Mouse (Mus musculus) CD4-positive naive resting alpha-beta T cell, adult 57 days (primary cell): ENCODE measurements around the gene Olfr1. TPM values are rescaled to one million over a fixed set of nuclear protein-coding genes. Genes with fewer than 3 reads are reported as not detected.

Source experiments
- total RNA-seq: library from RNA; stranded (reverse); gene quantifications from one replicate; pipeline ENCODE4 v1.2.4, GENCODE M21; 2023

The Olfr1 gene
- not detected for total RNA-seq

DNA sequence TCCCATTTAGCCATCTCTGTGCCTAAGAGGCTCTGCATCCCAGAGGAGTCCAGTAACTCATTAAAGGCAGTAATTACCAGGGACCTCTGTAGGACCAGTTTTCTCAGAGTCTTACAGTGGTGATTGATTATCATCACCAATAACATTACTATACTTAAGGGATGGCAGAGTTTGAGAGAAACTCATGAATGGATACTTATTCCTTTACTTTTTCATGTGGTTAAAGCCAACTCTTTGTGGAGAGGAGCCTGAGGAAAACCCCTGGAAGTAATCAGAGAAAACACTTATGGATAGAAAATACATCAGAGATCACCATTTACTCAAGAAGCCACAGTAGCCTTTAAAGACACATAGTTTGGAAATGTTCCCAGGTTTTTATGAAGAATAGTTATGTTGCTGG, at the start of gene Olfr1:
Gene Olfr1 (minus strand): TSS at position 101 of the 400 bp plus-strand sequence.

DNA sequence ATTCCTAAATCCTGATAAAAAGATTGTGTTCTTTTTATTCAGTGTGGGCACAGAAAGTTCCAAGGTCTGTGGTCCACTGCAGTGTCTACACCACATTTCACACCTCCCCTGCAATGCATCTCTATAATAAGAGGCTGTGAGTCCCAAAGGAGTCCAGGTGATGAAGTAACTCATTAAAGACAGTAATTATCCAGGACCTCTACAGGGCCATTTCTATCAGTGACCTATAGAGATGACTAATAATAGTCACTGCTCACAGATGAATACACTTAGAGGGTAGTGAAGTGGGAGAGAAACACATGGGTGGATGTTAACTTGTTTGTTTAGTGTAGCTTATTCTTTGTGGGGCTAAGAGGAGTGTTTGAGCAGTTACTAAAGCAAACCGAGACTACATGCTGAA, 29.0 kb upstream of the Olfr1 start, which contains the start of gene Olfr378:
Gene Olfr378 (minus strand): TSS at position 101 of the 400 bp plus-strand sequence.

DNA sequence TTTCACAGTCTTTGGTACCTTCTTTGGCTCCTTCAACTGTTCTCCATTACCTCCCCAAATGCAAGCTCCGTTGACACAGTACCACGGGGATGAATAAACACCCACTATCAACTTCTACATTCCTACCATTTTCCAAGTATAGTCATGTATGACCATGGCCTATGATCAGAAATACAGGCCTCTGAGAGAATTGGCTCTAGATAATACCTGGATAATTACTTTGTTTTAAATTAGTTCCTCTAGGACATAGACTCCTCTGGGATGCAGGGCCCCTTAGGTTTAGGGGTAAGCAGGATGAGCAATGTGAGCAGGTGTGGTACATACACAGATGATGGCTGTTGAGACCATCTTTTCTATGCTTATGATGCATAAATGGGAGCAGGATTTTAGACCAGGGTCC, 28.5 kb downstream of the Olfr1 start, which contains the start of gene Olfr376:
Gene Olfr376 (plus strand): TSS at position 301 of the 400 bp plus-strand sequence.

DNA sequence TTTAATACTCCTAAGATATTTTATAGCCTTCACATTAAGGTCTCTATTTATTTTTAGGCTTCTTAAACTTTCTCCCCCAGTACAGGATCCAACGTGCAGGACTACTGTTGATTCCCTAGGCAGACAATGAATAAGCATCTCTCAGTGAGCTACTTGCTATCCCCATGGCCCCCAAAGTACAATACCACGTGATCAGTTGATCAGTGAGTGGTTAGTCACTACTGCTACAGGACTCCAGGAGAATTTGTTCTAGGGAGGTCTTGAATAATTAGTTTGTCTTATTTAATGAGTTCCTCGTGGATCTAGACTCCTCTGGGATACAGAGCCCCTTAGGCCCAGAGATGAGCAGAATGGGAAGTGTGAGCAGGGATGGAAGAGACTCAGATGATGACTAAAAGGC, 48.9 kb downstream of the Olfr1 start, which contains the start of gene Olfr20:
Gene Olfr20 (plus strand): TSS at position 301 of the 400 bp plus-strand sequence.

Other genes with a start within 250 kb of the Olfr1 start
- not detected for gene P2rx5, start 239.2 kb downstream of the Olfr1 start, total RNA-seq
- gene Emc6, start 222.6 kb downstream of the Olfr1 start, total RNA-seq = 53.4 TPM
- gene Tax1bp3, start 222.5 kb downstream of the Olfr1 start, total RNA-seq = 8.2 TPM
- gene Ctns, start 200.6 kb downstream of the Olfr1 start, total RNA-seq = 17.3 TPM
- gene Shpk, start 200.2 kb downstream of the Olfr1 start, total RNA-seq = 6.1 TPM
- gene Trpv1, start 165.3 kb downstream of the Olfr1 start, total RNA-seq = not detected
- gene Trpv3, start 132.2 kb downstream of the Olfr1 start, total RNA-seq = not detected
- gene Aspa, start 70.0 kb downstream of the Olfr1 start, total RNA-seq = 0.18 TPM
- gene Gm49340, start 69.9 kb downstream of the Olfr1 start, total RNA-seq = not detected
- gene Spata22, start 69.9 kb downstream of the Olfr1 start, total RNA-seq = not detected
- not detected for gene Olfr20, start 48.8 kb downstream of the Olfr1 start, total RNA-seq
- gene Olfr376, start 28.4 kb downstream of the Olfr1 start, total RNA-seq = not detected
- not detected for gene Olfr378, start 28.9 kb upstream of the Olfr1 start, total RNA-seq
- gene Olfr380, start 57.9 kb upstream of the Olfr1 start, total RNA-seq = not detected
- not detected for gene Olfr381, start 92.0 kb upstream of the Olfr1 start, total RNA-seq
- gene Olfr382, start 117.6 kb upstream of the Olfr1 start, total RNA-seq = not detected
- not detected for gene Olfr385, start 193.4 kb upstream of the Olfr1 start, total RNA-seq
- not detected for gene Olfr384, start 199.0 kb upstream of the Olfr1 start, total RNA-seq